ENCODE assay signal across 8 mouse cellular contexts in the genomic region with DNA sequence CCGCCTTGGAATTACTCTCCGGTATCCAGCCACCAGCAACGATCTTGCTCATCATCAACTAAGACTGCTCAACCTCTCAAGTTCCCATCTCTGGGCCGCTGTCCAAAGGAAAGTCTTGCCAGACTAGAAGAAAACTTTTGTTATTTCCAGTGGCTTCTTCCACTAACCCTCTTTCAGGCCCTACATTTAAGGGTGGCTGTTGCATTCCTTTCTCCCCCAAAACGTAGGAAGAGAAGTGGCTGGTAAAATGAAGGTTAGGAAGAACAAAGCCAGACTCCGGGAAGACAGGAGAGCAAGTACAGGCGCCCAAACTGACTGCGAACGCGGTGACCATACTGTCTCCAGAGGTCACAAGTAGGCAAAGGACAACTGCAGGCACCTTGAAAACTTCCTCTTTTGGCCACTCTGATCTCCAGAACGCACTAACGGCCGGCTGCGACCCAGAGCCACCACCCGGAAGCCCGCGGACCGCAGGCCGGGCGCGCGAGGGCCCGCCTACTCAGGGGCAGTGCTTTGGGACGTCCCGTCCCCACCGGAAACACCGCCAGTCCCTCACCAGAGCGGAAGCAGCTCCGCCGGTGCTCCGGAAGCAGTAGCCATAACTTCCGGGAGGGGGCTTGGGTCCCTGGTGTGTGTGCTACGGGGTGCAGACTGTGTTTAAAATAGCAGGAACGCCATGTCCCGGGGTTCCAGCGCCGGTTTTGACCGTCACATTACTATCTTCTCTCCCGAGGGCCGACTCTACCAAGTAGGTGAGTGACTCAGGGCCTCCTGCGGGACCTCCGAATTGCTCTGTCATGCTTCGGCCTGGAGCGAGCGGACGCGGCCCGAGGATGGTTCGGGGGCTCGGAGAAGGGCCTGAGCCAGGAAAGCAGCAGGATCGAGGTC. TPM values are rescaled to one million over a fixed set of nuclear protein-coding genes. Genes with fewer than 3 reads are reported as not detected.
DNase-seq lines count a peak whose midpoint lies in the region; ATAC-seq lines count a peak whose summit lies in the region.

No protein-coding gene starts in this region.

- H3K4me3 ChIP-seq in intestine, embryonic 14.5 days (ENCODE audit: low read depth, low read length), result peak overlapping the region; percentile 85

- peak overlapping the region; percentile 95 for H3K4me2 ChIP-seq in intestine, embryonic 14.5 days (ENCODE audit: low read length)

- intact Hi-C loops in left cerebral cortex, postnatal 14 days (cut with DNase I), result loop anchor here (1.0 kb wide), 1 partner anchor 94 kb away; a partner anchor contains a TSS

- ATAC-seq in intestine, embryonic 14.5 days (replicated peaks; ENCODE audit: low FRiP score, low TSS enrichment, low read depth), result peak; percentile 99

- peak overlapping the region; percentile 75 for H3K27ac ChIP-seq in intestine, embryonic 14.5 days (ENCODE audit: low read depth)

- no peaks in the 10 kb centered on the region for H3K9me3 ChIP-seq in intestine, embryonic 14.5 days (ENCODE audit: control insufficient read depth, low read length)

- WGBS in intestine, embryonic 14.5 days, result 1% methylated on average over 51 of the region's 51 CpGs

- peaks cover 15% of the 10 kb centered on the region for H3K4me1 ChIP-seq in intestine, embryonic 14.5 days (replicated peaks; ENCODE audit: control insufficient read depth, insufficient read depth, low read length)

- DNase-seq in adrenal gland, adult (ENCODE audit: inconsistent age in 2 of 2, low spot score in 1 of 2), result peak; percentile 94 to 97
- DNase-seq in embryo, embryonic 10.5 days (ENCODE audit: low spot score), result peak; percentile 97
- DNase-seq in gastrocnemius, postnatal 25 days, result peak; percentile 92
- DNase-seq in intestine, embryonic 14.5 days (ENCODE audit: low spot score), result peak; percentile 94
- peak; percentile 89 to 91 for DNase-seq in left cerebral cortex, postnatal 14 days (ENCODE audit: low spot score in 2 of 2)
- peak; percentile 94 for DNase-seq in mesoderm, embryonic 11.5 days (ENCODE audit: low read depth, low spot score)
- peak; percentile 86 to 87 for DNase-seq in right cerebral cortex, postnatal 36 days (ENCODE audit: low spot score in 2 of 2)
- DNase-seq in yolk sac, embryonic 10.5 days (ENCODE audit: low spot score), result peak; percentile 94

- H3K27me3 ChIP-seq in intestine, embryonic 14.5 days (replicated peaks; ENCODE audit: control insufficient read depth, insufficient read depth, low read length), result no peaks in the 10 kb centered on the region

- H3K36me3 ChIP-seq in intestine, embryonic 14.5 days (ENCODE audit: control insufficient read depth, insufficient read depth, low read length), result no peaks in the 10 kb centered on the region; the same call in 1 of the 2 replicates

- H3K9ac ChIP-seq in intestine, embryonic 14.5 days (ENCODE audit: low read length), result peak overlapping the region; percentile 86

RNA-seq across cellular contexts. Expression of a gene that starts 14.5 kb away (rescaled TPM):
- 100 to 1,000 TPM; 140 to 155 TPM for total RNA-seq in gastrocnemius, postnatal 25 days (2021)
- polyA plus RNA-seq in intestine, embryonic 14.5 days (2014; fragmentation: Nextera tagmentation; extraction: Ambion mirVana), result 433 and 438 TPM in 2 replicates
- 100 to 1,000 TPM; 139 to 142 TPM for total RNA-seq in left cerebral cortex, postnatal 14 days (2021)

Comparison
In these comparisons a context has a peak if more than half of its experiments do, and no peak if none do; other contexts are left out.
1. Peak in every context shown above with its lines: DNase-seq, ATAC-seq, H3K4me3 ChIP-seq and H3K27ac ChIP-seq.